Mouse (Mus musculus): Measurements from ENCODE around the gene Sbf1. TPM values are rescaled to one million over a fixed set of nuclear protein-coding genes. Genes with fewer than 3 reads are reported as not detected.

The Sbf1 gene
- polyA plus RNA-seq, 1 experiment from 2014 or later, result 101 TPM

DNA sequence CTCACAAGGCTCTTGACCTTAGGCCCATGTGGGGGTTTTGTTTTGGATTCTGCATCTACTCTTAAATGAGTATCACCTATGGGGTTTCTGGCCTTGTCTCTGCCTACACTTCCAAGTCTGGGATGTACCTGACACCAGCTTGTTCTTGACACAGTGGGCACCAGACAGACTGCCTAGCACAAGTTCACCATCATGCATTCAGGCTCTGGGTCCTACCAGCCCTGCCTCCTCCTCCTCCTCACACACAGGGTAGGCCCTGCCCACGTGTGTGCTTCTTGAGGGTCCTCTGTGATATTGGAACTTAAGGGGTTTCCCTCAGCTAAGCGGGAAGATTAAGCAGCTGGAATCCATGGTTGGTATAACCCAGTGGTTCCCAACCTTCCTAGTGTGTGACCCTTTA is 31.0 kb downstream of the Sbf1 start:
- Histone ChIP-seq H3K9ac (ENCODE audit: low read depth, low read length) (no peak overlapping the region), H3K27ac (ENCODE audit: low read length) (no peak overlapping the region), H3K4me3 (ENCODE audit: low read depth, low read length) (no peak overlapping the region), H3K36me3 (ENCODE audit: control insufficient read depth, insufficient read depth, low read length) (peaks cover 42% of the 10 kb centered on the region), H3K4me2 (ENCODE audit: low read length) (no peak overlapping the region), H3K9me3 (replicated peaks; ENCODE audit: control insufficient read depth, low read length, poor library complexity, severe bottlenecking) (no peaks in the 10 kb centered on the region), H3K4me1 (ENCODE audit: control insufficient read depth, insufficient read depth, low read length) (no peaks in the 10 kb centered on the region), H3K27me3 (ENCODE audit: control insufficient read depth, insufficient read depth, low read depth, low read length) (no peaks in the 10 kb centered on the region)
- ATAC-seq, result no peak
- 85% methylated on average over 2 of the region's 2 CpGs for WGBS

GRCm38 (mm10) chr15:89282546-89282945 is 32.6 kb downstream of the Sbf1 start:
- no peak for ATAC-seq
- no peaks in the 10 kb centered on the region for H3K9me3 ChIP-seq (replicated peaks; ENCODE audit: control insufficient read depth, low read length, poor library complexity, severe bottlenecking)
- peaks cover 38% of the 10 kb centered on the region for H3K36me3 ChIP-seq (ENCODE audit: control insufficient read depth, insufficient read depth, low read length)
- H3K4me2 ChIP-seq (ENCODE audit: low read length), result no peak overlapping the region
- no peaks in the 10 kb centered on the region for H3K4me1 ChIP-seq (ENCODE audit: control insufficient read depth, insufficient read depth, low read length)
- H3K9ac ChIP-seq (ENCODE audit: low read depth, low read length), result no peak overlapping the region
- H3K27ac ChIP-seq (ENCODE audit: low read length), result no peak overlapping the region
- H3K27me3 ChIP-seq (ENCODE audit: control insufficient read depth, insufficient read depth, low read depth, low read length), result no peaks in the 10 kb centered on the region
- WGBS, result 76% methylated on average over 6 of the region's 6 CpGs
- H3K4me3 ChIP-seq (ENCODE audit: low read depth, low read length), result no peak overlapping the region

DNA sequence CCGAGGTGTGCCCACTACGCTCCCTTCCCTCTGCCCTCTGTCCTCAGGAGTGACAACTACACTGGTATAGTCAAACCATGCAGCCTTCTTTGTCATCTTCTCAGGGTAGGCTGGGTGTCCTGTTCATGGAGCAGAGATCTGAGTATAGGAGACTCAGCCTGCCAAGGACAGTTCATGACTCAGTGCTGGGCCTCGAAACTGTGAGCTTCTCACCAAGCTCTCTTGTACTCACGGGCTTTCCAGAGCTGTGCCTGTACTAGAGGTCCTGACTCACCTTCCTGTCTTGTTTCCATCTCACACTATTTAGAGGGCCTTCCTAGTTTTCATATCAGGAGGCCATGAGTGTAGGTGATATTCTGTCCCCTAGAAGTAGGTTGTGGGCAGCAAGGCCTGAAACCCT is 37.7 kb downstream of the Sbf1 start:
- Histone ChIP-seq H3K27ac (ENCODE audit: low read length) (no peak overlapping the region), H3K27me3 (ENCODE audit: control insufficient read depth, insufficient read depth, low read depth, low read length) (no peaks in the 10 kb centered on the region), H3K4me2 (ENCODE audit: low read length) (no peak overlapping the region), H3K36me3 (ENCODE audit: control insufficient read depth, insufficient read depth, low read length) (peaks cover 54% of the 10 kb centered on the region), H3K9ac (ENCODE audit: low read depth, low read length) (no peak overlapping the region), H3K4me1 (ENCODE audit: control insufficient read depth, insufficient read depth, low read length) (no peaks in the 10 kb centered on the region), H3K9me3 (replicated peaks; ENCODE audit: control insufficient read depth, low read length, poor library complexity, severe bottlenecking) (no peaks in the 10 kb centered on the region), H3K4me3 (ENCODE audit: low read depth, low read length) (no peak overlapping the region)
- ATAC-seq, result no peak
- 95% methylated on average over 4 of the region's 4 CpGs for WGBS

DNA sequence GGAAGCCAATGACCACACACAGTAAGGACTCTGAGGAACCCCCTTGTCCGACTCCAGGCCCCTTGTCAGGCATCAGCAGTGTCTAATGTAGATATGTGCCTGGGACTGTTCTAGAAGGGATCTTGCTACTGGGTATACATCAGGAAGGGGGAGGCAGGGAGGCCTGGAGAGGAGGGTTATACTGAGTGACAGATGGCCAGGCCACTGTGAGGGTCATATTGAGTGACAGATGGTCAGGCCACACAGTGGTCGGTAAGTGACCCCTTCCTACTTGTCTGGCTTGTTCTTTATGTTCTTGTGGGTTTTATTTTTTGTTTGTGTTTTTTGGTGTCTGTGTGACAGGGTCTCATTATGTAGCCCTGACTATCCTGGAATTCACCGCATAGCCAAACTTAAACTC is 39.6 kb downstream of the Sbf1 start:
- H3K4me2 ChIP-seq (ENCODE audit: low read length), result no peak overlapping the region
- H3K4me1 ChIP-seq (ENCODE audit: control insufficient read depth, insufficient read depth, low read length), result no peaks in the 10 kb centered on the region
- 69% methylated on average over 3 of the region's 3 CpGs for WGBS
- H3K9ac ChIP-seq (ENCODE audit: low read depth, low read length), result no peak overlapping the region
- H3K4me3 ChIP-seq (ENCODE audit: low read depth, low read length), result no peak overlapping the region
- ATAC-seq, result no peak
- no peaks in the 10 kb centered on the region for H3K9me3 ChIP-seq (replicated peaks; ENCODE audit: control insufficient read depth, low read length, poor library complexity, severe bottlenecking)
- peaks cover 55% of the 10 kb centered on the region for H3K36me3 ChIP-seq (ENCODE audit: control insufficient read depth, insufficient read depth, low read length)
- H3K27me3 ChIP-seq (ENCODE audit: control insufficient read depth, insufficient read depth, low read depth, low read length), result no peaks in the 10 kb centered on the region
- H3K27ac ChIP-seq (ENCODE audit: low read length), result no peak overlapping the region

DNA sequence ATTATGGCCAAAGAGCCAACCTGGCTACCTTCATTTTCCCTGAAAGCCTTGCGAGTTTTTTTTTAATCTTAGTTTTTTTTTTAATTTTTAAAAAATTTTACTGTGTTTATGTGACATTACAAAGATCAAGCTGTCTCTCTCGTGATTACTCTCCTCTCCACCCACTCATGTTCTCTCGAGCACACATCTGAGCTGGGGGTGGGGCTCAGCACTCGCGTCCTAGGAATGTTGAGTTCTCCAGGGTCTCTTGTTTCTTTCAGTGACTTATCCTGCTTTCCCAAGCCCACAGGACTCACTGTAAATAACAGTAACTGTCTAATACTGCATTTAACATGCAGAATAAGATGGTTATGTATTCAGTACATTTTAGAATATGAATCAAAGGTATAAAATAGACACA is 50.6 kb downstream of the Sbf1 start:
- peaks cover 35% of the 10 kb centered on the region for H3K36me3 ChIP-seq (ENCODE audit: control insufficient read depth, insufficient read depth, low read length)
- no peaks in the 10 kb centered on the region for H3K9me3 ChIP-seq (replicated peaks; ENCODE audit: control insufficient read depth, low read length, poor library complexity, severe bottlenecking)
- WGBS, result 91% methylated on average over 5 of the region's 5 CpGs
- no peak for ATAC-seq
- H3K4me2 ChIP-seq (ENCODE audit: low read length), result no peak overlapping the region
- H3K9ac ChIP-seq (ENCODE audit: low read depth, low read length), result no peak overlapping the region
- H3K27ac ChIP-seq (ENCODE audit: low read length), result no peak overlapping the region
- no peak overlapping the region for H3K4me3 ChIP-seq (ENCODE audit: low read depth, low read length)
- no peaks in the 10 kb centered on the region for H3K4me1 ChIP-seq (ENCODE audit: control insufficient read depth, insufficient read depth, low read length)
- H3K27me3 ChIP-seq (ENCODE audit: control insufficient read depth, insufficient read depth, low read depth, low read length), result no peaks in the 10 kb centered on the region

GRCm38 (mm10) chr15:89258997-89259396 is 56.1 kb downstream of the Sbf1 start:
- WGBS, result 94% methylated on average over 5 of the region's 5 CpGs
- Histone ChIP-seq H3K4me2 (ENCODE audit: low read length) (no peak overlapping the region), H3K36me3 (ENCODE audit: control insufficient read depth, insufficient read depth, low read length) (peaks cover 25% of the 10 kb centered on the region), H3K4me1 (ENCODE audit: control insufficient read depth, insufficient read depth, low read length) (no peaks in the 10 kb centered on the region), H3K27ac (ENCODE audit: low read length) (no peak overlapping the region), H3K4me3 (ENCODE audit: low read depth, low read length) (no peak overlapping the region), H3K27me3 (ENCODE audit: control insufficient read depth, insufficient read depth, low read depth, low read length) (no peaks in the 10 kb centered on the region), H3K9ac (ENCODE audit: low read depth, low read length) (no peak overlapping the region), H3K9me3 (replicated peaks; ENCODE audit: control insufficient read depth, low read length, poor library complexity, severe bottlenecking) (no peaks in the 10 kb centered on the region)
- ATAC-seq, result no peak

- no peak overlapping the region for H3K27ac ChIP-seq (ENCODE audit: low read length)
- no peak for ATAC-seq
- no peak overlapping the region for H3K9ac ChIP-seq (ENCODE audit: low read depth, low read length)
- H3K27me3 ChIP-seq (ENCODE audit: control insufficient read depth, insufficient read depth, low read depth, low read length), result no peaks in the 10 kb centered on the region
- no peak overlapping the region for H3K4me3 ChIP-seq (ENCODE audit: low read depth, low read length)
- 18% methylated on average over 4 of the region's 4 CpGs for WGBS
- H3K4me2 ChIP-seq (ENCODE audit: low read length), result no peak overlapping the region
- no peaks in the 10 kb centered on the region for H3K4me1 ChIP-seq (ENCODE audit: control insufficient read depth, insufficient read depth, low read length)
- peaks cover 23% of the 10 kb centered on the region for H3K36me3 ChIP-seq (ENCODE audit: control insufficient read depth, insufficient read depth, low read length)
- no peaks in the 10 kb centered on the region for H3K9me3 ChIP-seq (replicated peaks; ENCODE audit: control insufficient read depth, low read length, poor library complexity, severe bottlenecking)
These were observed 59.8 kb downstream of the Sbf1 start for GRCm38 (mm10) chr15:89255330-89255729.

GRCm38 (mm10) chr15:89249063-89249462 is 66.0 kb downstream of the Sbf1 start:
- Histone ChIP-seq H3K27ac (ENCODE audit: low read length) (no peak overlapping the region), H3K9ac (ENCODE audit: low read depth, low read length) (no peak overlapping the region), H3K4me3 (ENCODE audit: low read depth, low read length) (no peak overlapping the region), H3K36me3 (ENCODE audit: control insufficient read depth, insufficient read depth, low read length) (peaks cover 13% of the 10 kb centered on the region), H3K27me3 (ENCODE audit: control insufficient read depth, insufficient read depth, low read depth, low read length) (no peaks in the 10 kb centered on the region), H3K9me3 (replicated peaks; ENCODE audit: control insufficient read depth, low read length, poor library complexity, severe bottlenecking) (no peaks in the 10 kb centered on the region), H3K4me2 (ENCODE audit: low read length) (no peak overlapping the region), H3K4me1 (ENCODE audit: control insufficient read depth, insufficient read depth, low read length) (no peaks in the 10 kb centered on the region)
- ATAC-seq, result no peak
- 88% methylated on average over 6 of the region's 6 CpGs for WGBS

- 70% methylated on average over 2 of the region's 2 CpGs for WGBS
- H3K4me1 ChIP-seq (ENCODE audit: control insufficient read depth, insufficient read depth, low read length), result no peaks in the 10 kb centered on the region
- no peak overlapping the region for H3K9ac ChIP-seq (ENCODE audit: low read depth, low read length)
- no peaks in the 10 kb centered on the region for H3K27me3 ChIP-seq (ENCODE audit: control insufficient read depth, insufficient read depth, low read depth, low read length)
- ATAC-seq, result no peak
- peaks cover 12% of the 10 kb centered on the region for H3K36me3 ChIP-seq (ENCODE audit: control insufficient read depth, insufficient read depth, low read length)
- no peaks in the 10 kb centered on the region for H3K9me3 ChIP-seq (replicated peaks; ENCODE audit: control insufficient read depth, low read length, poor library complexity, severe bottlenecking)
- H3K4me2 ChIP-seq (ENCODE audit: low read length), result no peak overlapping the region
- no peak overlapping the region for H3K27ac ChIP-seq (ENCODE audit: low read length)
- no peak overlapping the region for H3K4me3 ChIP-seq (ENCODE audit: low read depth, low read length)
These were observed 74.1 kb downstream of the Sbf1 start for GRCm38 (mm10) chr15:89241025-89241424.
